ENCODE assay signal across 10 mouse cellular contexts in genomic region chr3:133758421-133758820, GRCm38 (mm10).
DNase-seq lines count a peak whose midpoint lies in the region; ATAC-seq and TF ChIP-seq lines count a peak whose summit lies in the region.
"Had no signal": no experiment of that assay in that cellular context is flagged by ENCODE, and none has a peak within 500 bp of the region (broad histone marks: within the 10 kb centered on the region; RNA-seq: fewer than 3 reads in every experiment).

No protein-coding gene starts in this region.

- no peak overlapping the region for H3K4me3 ChIP-seq in intestine, embryonic 14.5 days (ENCODE audit: low read depth, low read length)
- no peak overlapping the region for H3K4me3 ChIP-seq in intestine, postnatal 0 days (ENCODE audit: low read depth, low read length)
- no peak overlapping the region for H3K4me3 ChIP-seq in liver, postnatal 0 days (ENCODE audit: low read depth, low read length)
- H3K4me3 ChIP-seq: embryonic facial prominence, embryonic 15.5 days; midbrain, embryonic 10.5 days had no signal

- 7% methylated on average over 4 of the region's 4 CpGs for WGBS in intestine, embryonic 14.5 days
- 21% methylated on average over 4 of the region's 4 CpGs for WGBS in intestine, postnatal 0 days
- WGBS in liver, postnatal 0 days (ENCODE audit: insufficient replicate concordance): 17% methylated on average over 4 of the region's 4 CpGs

- no peak for TF ChIP-seq CTCF in intestine, postnatal 0 days (IDR thresholded peaks at IDR 0.05; ENCODE audit: low read depth)
- TF ChIP-seq CTCF in liver, postnatal 0 days (IDR thresholded peaks at IDR 0.05; ENCODE audit: low read depth): no peak

- H3K9ac ChIP-seq in intestine, embryonic 14.5 days (ENCODE audit: low read length): no peak overlapping the region
- no peak overlapping the region for H3K9ac ChIP-seq in intestine, postnatal 0 days (ENCODE audit: low read depth, low read length)
- no peak overlapping the region for H3K9ac ChIP-seq in liver, postnatal 0 days (replicated peaks)
- H3K9ac ChIP-seq: embryonic facial prominence, embryonic 15.5 days had no signal

- no peak for DNase-seq in intestine, embryonic 14.5 days (ENCODE audit: low spot score)
- DNase-seq in brain, adult 2 months (ENCODE audit: low read depth, low spot score): peak; percentile 26
- no peak for DNase-seq in liver, postnatal 0 days
- DNase-seq in right cerebral cortex, postnatal 36 days (ENCODE audit: low spot score in 2 of 2): no peak
- no peak for DNase-seq in retina, embryonic 14.5 days (ENCODE audit: low spot score)
- no peak for DNase-seq in gastrocnemius, postnatal 4 days (ENCODE audit: low spot score in 2 of 2)

- H3K27me3 ChIP-seq in intestine, embryonic 14.5 days (replicated peaks; ENCODE audit: control insufficient read depth, insufficient read depth, low read length): no peaks in the 10 kb centered on the region
- H3K27me3 ChIP-seq in intestine, postnatal 0 days (replicated peaks; ENCODE audit: control insufficient read depth, insufficient read depth, low read length): no peaks in the 10 kb centered on the region
- no peaks in the 10 kb centered on the region for H3K27me3 ChIP-seq in liver, postnatal 0 days (ENCODE audit: insufficient read depth, low read length)
- H3K27me3 ChIP-seq: embryonic facial prominence, embryonic 15.5 days had no signal

- no peak; the same call in 1 of the 2 replicates for ATAC-seq in intestine, embryonic 14.5 days (replicated peaks; ENCODE audit: low FRiP score, low TSS enrichment, low read depth)
- ATAC-seq in intestine, postnatal 0 days: no peak
- ATAC-seq in CD4-positive, CD25-positive, alpha-beta regulatory T cell, adult 4 months: peak; percentile 45
- ATAC-seq in liver, postnatal 0 days: no peak

- H3K9me3 ChIP-seq in intestine, embryonic 14.5 days (ENCODE audit: control insufficient read depth, low read length): no peaks in the 10 kb centered on the region
- no peaks in the 10 kb centered on the region for H3K9me3 ChIP-seq in intestine, postnatal 0 days (ENCODE audit: control insufficient read depth)
- no peaks in the 10 kb centered on the region for H3K9me3 ChIP-seq in liver, postnatal 0 days (ENCODE audit: low read length)
- H3K9me3 ChIP-seq: embryonic facial prominence, embryonic 15.5 days; midbrain, embryonic 10.5 days had no signal

- no peak overlapping the region for H3K27ac ChIP-seq in intestine, embryonic 14.5 days (ENCODE audit: low read depth)
- H3K27ac ChIP-seq in intestine, postnatal 0 days (ENCODE audit: low read depth, low read length): no peak overlapping the region
- H3K27ac ChIP-seq in liver, postnatal 0 days (ENCODE audit: low read depth): no peak overlapping the region
- H3K27ac ChIP-seq: embryonic facial prominence, embryonic 15.5 days; midbrain, embryonic 10.5 days had no signal

- H3K4me2 ChIP-seq in intestine, embryonic 14.5 days (ENCODE audit: low read length): peak overlapping the region; percentile 38
- no peak overlapping the region for H3K4me2 ChIP-seq in intestine, postnatal 0 days (replicated peaks; ENCODE audit: low read depth)
- H3K4me2 ChIP-seq in liver, postnatal 0 days (ENCODE audit: low read depth, low read length): peak overlapping the region; percentile 10
- H3K4me2 ChIP-seq: embryonic facial prominence, embryonic 15.5 days had no signal

- H3K36me3 ChIP-seq in intestine, embryonic 14.5 days (ENCODE audit: control insufficient read depth, insufficient read depth, low read length): no peaks in the 10 kb centered on the region
- no peaks in the 10 kb centered on the region for H3K36me3 ChIP-seq in intestine, postnatal 0 days (ENCODE audit: control insufficient read depth, insufficient read depth)
- no peaks in the 10 kb centered on the region for H3K36me3 ChIP-seq in liver, postnatal 0 days (replicated peaks; ENCODE audit: insufficient read depth, low read length)
- H3K36me3 ChIP-seq: embryonic facial prominence, embryonic 15.5 days; midbrain, embryonic 10.5 days had no signal

- no peak for TF ChIP-seq EP300 in liver, postnatal 0 days (IDR thresholded peaks at IDR 0.05; ENCODE audit: low read depth)

- peaks cover 6% of the 10 kb centered on the region; the same call in 1 of the 2 replicates for H3K4me1 ChIP-seq in intestine, embryonic 14.5 days (replicated peaks; ENCODE audit: control insufficient read depth, insufficient read depth, low read length)
- H3K4me1 ChIP-seq in intestine, postnatal 0 days (replicated peaks; ENCODE audit: control insufficient read depth, insufficient read depth, low read length): no peaks in the 10 kb centered on the region
- peaks cover 3% of the 10 kb centered on the region; the same call in 1 of the 2 replicates for H3K4me1 ChIP-seq in liver, postnatal 0 days (ENCODE audit: insufficient read depth)
